Mouse (Mus musculus) spleen, postnatal 10 days (tissue): ENCODE measurements around the gene Mcf2l.

Experiments used
- DNase-seq, 2 experiments: peaks; one replicate each; pipeline ENCODE4 v3.0.0; 2021 to 2022; ENCODE audit warnings: low spot score in 2 of 2

Gene Mcf2l

DNA sequence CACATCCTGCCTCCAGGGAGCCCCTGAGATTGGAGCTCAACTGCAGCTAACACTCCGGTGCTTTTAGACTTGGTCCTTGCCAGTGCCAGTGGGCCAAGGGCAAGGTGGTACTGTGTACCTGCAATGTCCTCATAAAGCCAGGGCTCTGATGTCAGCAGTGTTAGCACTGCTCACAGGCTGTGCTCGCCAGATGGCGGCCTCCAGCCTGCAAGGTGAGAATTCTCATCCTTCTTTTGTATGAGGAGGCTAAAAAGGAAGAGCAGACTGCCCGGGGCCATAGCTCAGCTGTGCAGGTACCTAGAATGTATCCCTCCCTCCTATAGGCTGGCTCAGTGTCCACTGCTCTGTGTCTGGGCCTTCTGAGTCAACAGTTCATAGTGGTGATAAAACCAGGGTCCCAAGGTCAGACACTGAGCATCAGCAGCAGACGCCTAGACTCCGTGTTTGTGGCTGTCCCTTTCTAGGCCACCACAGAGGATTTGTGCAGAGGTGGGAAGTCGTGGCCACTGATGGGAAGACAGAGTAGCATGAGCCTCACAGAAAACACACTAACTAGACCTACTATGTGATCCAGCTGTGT, 77.5 kb downstream of the Mcf2l start:
- no peak for DNase-seq

DNA sequence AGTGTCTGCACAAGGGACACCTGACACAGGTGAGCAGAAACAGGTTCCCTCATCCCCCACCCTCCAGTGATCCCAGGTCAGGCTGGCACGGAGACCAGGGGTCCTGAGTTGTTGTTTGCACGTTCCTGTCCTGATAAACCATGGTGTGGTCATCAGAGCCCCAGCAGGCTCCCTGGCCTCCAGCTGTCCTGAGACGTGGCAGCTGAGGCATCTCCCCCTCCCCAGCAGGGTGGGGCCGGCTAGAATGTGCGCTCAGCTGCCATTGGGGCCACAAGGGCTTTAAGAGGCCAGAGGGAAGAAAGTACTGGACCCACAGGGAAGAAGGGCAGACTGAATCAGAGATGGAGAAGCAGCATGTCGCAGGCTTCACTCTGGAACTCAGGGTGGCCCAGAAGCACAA, 79.1 kb downstream of the Mcf2l start:
- no peak for DNase-seq

DNA sequence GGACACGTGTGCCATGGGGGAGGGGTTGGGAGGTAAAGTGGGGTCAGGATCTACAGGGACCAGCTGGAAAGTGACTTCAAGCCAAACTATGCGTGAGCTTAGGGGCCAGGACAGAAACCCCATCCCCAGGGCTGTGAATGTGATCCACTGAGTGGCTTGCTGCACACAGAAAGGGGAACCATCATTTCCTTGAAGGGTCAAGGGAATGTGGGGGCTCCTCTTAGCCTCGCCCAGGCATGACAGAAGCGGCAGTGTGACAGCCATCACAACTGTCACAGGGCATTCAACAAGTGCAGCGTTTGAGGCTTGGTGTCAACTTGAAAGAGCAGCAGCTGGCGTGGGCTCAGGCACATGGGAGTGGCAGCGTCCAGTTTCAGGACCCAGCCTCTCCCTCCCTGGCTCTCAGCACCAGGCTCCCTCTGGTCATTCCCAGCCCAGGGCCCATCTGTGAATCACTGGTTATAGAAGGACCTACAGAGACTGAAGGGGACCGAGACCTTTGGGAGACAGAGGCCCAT, 81.8 kb downstream of the Mcf2l start:
- DNase-seq: no peak

DNA sequence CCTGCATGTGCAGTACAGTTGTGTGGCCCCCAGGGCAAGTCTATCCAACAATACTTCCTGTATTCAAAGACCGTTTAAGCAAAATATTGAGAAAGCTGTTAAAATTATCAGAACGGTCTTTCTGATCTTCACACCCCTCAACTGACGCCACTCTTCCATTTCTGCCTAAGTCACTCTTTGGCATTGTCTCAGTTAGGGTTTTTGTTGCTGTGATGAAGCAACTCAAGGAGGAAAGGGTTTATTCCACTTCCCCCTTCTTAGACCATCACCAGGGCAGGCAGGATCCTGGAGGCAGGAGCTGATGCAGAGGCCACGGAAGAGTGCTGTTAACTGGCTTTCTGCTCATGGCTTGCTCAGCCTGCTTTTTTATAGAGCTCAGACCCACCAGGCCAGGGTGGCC, 82.3 kb downstream of the Mcf2l start:
- no peak for DNase-seq

DNA sequence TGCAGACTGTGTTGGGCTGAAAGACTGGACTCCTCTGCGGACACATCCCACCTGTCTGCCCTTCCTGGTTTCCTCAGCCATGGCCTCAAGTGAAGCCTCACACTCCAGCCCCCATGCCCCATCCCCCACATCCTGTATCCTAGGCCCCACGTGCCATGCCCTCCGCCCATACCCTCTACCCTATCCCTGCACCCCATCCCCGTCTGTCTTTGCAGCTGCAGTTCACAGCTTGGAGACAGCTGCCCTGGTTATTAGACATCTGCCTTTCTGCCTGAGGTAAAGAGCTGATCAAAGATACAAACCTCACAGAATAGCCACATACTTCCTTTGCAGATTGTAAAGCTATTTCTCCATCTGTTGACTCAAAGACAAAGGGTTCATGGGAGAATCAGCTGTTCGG, 83.3 kb downstream of the Mcf2l start:
- no peak for DNase-seq

DNA sequence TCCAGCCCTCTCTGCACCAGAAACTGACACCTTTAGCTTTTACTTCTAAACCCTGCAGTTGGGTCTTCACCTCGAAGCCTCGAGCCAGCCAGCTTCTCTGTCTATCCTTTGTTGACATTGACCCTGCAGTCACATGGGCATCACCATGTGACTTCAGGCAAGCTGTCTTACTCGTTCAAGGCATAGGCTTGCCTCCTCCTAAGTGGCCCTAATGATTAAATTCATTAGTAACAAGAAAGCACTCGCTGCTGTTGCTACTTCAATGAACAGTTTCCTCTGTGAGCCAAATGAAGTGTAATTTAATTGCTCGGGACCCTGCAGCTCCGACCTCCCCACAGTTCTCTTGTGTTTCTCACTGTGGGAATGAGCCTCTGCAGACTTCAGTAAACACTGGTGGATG, 83.8 kb downstream of the Mcf2l start:
- no peak for DNase-seq

DNA sequence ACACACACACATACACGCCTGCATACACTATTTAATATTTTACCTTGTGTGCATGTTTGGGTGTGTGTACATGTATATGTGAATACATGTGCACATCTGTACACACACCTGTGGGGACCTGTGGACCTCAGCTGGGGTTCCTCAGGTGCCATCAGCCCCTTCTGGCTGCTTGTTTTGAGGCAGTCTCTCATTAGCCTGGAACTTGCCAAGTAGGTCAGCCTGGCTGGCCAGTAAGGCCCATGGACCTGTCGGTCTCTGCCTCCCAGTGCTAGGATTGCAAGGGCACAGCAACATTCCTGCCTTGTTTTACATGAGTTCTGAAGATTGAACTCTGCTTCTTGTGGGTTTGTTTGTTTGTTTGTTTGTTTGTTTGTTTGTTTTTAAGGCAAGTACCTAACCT, 87.0 kb downstream of the Mcf2l start:
- no peak for DNase-seq

DNA sequence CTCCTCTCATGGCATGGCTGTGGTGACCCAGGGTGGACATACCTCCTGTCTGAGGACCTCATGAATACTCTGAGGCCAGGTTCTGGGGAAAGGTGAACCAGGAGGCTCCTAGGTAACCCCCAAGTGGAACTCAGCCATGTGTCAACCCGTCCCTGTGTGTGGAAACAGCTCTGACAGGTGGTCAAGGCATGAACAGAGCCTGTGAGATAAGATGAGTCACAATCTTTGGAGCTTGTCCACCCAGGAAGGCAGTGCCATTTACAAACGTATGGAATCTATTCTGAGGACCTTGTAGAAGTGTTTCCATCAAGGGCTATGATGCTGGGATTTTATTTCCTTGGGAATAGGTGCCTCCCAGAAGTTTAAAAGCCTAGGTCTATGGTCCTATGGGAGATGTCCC, 87.6 kb downstream of the Mcf2l start:
- DNase-seq: no peak

DNA sequence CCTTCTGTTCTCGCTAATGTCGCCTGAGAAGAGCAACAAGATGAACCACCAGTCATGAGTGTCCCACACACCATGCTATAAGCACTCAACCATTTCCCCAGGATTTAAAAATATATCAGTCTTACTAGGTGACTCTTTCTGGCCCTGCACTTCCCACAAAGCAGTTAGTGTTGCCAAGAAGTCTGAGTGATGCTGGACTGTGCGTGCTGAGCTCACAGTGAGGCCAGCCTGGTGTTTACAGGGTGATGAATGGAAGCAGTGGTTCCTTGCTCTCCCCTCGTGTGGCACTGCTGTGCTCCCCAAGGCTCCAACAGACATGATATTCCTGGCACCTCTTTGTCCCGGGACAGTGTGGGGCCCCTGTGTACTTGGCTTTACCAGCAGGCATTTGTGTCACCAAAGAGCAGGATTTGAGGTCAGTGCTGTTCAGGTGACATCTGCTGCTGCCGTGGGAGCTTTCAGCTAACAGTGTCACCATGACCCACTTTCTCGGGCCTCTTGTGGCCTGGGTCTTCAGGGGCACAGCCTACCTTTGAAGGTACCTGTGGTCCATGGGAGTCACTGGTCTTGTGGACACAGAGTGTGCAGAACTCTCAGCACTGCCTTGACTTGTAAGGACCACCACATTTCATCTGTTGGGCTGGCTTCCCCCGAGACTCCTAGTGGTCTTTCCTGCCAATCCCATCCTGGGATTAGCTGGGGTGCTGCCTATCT, 88.4 kb downstream of the Mcf2l start:
- DNase-seq: no peak

DNA sequence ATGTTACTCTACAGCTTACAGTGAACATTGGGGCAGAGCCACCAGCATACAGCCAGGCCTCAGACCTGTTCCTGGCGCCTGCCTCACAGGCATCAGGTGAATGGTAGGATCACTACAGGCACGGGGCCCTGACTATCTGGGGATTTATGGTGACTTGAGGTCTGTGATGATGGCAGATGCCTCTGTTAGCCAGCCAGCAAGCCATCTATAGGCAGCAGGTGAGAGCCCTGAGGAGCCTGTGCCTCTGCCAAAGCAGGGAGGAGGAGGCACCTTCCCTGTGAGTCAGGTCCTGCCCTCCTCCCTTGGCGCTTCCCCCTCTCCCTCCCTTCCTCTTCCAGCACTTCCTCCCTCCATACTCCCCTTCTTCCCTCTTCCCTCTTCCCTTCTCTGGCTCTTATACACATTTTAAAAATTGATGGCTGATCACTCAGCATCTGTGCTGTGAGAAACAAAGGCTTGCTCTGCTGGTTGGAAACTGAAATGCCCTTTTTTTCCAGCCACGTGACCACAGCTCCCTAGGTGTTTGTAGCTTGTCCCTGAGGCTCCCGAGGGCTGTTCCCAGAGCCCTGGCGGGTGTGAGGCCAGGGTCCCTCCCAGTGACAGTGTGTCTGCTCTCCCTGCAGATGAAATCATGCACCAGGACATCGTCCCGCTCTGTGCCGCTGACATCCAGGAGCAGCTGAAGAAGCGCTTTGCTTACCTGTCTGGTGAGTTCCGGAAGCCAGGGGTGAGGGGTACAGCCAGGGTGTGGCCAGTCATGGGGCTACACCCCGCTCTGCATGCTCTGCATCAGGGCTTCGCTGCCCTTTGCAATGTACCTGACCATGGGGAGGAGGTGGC, 89.2 kb downstream of the Mcf2l start:
- no peak for DNase-seq

DNA sequence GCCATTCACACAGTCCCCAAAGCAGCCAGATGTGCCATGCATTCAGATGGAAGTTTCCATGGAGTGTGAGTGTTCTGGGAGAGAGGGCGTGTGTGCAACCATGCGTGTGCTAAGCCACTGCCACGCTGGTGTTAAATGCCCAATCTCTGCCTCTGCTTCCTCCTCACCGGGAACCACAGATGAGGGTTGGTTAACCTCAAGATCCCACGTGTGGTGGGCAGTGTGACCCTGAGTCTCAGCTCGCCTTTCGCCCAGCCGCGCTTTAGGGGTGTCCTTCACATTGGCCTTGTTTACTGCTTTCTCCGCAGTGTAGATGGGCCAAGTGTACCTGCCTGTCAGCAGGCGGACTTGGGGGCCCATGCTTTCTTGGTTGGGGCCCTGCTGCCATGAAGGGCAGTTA, 102.7 kb downstream of the Mcf2l start:
- no peak for DNase-seq

DNA sequence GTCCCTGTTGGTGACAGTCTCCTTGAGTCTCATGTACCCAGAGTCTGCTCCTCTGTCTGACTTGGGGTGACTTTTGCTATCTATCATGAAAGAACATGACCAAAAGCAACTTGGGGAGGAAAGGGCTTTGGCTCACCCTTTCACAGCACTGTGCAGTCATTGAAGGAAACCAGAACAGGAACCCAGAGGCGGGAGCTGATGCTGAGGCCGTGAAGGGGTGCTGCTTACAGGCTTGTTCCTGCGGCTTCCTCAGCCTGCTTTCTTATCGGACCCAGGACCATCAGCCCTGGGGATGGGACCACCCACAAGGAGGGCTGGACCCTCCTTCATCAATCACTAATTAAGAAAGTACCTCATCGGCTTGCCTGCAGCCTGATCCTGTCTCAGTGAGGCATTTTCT, 103.1 kb downstream of the Mcf2l start:
- DNase-seq: no peak

DNA sequence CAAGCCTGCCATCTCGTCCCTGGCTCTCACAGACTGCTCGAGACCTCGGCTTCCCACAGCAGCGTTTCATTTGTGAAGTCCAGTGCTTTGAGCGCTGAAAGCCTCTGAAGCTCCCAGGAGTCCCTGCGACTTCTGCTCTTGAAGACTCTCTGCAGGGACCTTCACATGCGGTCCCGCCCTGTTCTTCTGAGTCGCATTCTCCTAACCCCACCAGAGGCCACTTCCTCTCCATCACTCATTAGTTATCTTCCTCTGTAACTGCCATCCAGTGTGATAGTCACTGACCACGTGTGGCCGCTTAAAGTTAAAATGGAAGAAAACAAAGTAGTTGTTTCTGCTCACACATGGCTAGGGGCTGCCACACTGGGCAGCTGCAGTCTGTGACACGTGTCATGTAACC, 103.7 kb downstream of the Mcf2l start:
- DNase-seq: no peak

DNA sequence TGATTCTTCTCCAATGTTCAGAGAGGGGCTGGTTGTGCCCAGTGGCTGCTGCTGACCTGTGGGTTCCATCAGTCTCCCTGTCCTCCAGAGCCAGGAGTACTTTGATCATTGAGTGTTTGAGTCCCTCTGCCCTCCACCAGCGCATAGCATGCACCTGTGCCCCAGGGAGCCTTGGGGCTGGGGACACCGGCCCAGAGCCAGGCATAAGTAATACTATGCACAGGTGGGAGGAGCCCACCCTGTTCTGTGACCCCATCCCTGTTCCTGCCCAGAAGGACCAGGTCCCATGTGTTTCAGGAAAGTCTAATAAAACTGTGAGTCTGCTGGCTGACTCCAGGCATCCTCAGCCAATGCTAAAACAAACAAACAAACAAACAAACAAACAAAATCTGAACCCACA, 104.7 kb downstream of the Mcf2l start:
- DNase-seq: no peak

DNA sequence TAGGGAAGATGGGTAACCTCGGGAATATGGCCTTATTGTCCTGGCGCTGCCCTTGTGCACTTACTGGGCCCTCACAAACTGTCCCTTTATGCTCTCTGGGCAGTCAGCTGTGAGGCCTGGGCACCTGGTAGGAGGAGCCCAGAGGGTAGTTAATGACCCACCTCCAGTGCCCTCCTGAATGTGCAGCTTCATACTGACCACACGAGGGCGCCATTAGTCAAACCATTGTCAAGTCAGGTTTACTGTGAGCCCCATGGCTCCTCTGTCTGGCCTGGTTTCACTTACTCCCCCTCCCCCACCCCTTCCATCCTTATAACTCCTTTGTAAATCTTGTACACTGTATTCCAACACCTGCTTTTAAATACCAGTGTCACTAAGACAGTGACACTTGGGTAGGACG, 105.1 kb downstream of the Mcf2l start:
- peak; percentile 22 to 65 for DNase-seq

DNA sequence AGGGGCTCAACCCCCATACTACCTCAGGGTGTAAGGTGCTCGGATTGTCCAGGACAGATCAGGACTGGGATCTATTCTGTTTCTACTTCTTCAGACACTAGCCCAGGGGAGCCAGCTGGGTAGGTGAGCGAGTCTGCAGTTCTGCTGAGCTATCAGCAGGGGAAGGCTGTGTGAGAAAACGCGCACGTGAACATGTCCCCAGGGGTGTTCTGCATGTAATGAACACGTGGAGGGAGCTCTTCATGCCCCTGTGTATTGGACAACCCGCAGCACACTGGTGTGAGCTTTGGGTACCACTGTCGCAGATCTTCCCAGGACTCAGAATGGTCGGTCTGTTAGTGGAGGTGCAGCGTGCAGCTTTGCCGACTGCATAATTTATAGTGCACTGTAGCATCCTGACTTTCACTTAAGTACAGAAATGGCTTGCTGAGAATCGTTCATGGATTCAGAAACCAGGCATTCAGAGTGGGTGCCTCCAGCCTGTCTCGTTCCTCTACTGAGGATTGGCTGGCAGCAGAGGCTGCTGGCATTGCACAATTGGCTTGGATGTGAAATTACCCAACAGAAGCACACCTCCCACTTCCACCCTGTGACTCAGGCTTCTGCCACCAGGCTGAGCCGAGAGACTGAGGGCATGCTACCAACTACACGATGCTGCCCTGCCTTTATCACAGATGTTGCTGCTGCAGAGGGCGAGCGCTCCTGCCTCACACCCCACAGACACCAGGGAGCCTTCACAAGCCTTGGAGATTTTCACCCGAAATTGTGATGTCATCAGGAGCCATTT, 110.3 kb downstream of the Mcf2l start:
- no peak for DNase-seq

DNA sequence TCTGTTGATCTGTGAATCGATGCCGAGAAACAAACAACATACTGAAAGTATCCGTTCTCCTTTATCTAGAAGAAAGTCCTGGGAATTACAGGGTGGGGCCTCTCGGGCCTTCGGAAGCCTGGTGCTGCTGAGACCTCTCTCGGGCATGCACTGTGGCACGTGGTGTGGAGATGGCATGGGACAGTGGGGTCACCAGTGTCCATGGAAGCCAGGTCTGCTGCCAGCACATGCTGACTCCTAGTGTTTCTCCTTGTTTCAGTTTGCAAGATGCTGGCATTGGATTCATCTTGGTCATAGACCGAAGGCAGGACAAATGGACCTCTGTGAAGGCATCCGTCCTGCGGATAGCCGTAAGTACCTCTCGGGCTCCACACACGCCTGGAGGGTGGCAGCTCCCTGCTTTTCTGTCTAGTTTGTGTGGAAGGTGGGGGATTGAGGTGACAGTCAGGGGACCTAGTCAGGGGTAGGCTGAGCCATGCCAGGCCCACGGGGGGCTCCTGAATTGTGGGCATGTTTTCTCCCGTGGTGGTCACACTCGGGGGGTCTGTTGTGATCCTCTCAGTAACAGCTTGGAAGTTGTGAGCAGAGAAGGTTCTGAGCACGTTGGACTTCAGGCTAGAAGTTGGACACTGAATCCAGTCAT, 111.1 kb downstream of the Mcf2l start:
- no peak for DNase-seq

DNA sequence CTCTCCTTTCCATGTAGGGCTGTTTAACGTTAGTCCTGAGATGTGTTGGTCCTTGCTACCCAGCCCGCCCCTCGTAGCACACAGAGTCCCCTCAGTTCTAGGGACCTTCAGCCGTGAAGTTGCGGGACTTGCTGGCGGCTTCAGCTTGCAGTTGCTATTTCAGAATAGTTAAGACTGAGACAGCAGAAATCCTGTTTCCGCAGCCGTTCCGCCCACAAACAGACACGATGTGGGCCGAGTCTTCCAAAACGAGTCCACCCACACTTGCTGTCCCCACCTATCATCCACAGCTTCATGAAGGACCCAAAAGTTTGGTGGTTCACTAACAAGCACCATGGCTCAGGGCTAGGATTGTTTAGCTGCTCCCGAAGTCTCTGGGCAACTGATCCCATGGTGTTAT, 111.7 kb downstream of the Mcf2l start:
- DNase-seq: no peak

DNA sequence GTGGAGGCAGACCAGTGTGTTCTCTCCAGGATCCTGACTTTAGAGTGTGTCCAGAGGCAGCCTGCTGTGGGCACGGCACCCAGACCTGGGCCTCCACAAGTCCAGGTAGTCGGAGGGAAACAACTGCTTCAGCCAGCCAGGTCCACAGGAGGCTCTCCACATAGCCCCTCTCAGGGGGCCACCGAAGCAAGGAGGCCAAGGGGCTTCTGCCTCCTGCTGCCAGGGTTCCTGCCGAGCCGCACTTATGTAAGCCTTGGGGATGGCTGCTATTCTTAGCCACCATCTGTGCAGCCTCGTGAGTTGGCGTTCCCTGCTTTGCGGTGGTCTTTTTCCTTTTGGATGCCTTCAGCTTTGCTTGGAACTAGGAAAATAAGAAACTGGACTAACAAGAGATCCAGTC, 114.0 kb downstream of the Mcf2l start:
- DNase-seq: no peak

DNA sequence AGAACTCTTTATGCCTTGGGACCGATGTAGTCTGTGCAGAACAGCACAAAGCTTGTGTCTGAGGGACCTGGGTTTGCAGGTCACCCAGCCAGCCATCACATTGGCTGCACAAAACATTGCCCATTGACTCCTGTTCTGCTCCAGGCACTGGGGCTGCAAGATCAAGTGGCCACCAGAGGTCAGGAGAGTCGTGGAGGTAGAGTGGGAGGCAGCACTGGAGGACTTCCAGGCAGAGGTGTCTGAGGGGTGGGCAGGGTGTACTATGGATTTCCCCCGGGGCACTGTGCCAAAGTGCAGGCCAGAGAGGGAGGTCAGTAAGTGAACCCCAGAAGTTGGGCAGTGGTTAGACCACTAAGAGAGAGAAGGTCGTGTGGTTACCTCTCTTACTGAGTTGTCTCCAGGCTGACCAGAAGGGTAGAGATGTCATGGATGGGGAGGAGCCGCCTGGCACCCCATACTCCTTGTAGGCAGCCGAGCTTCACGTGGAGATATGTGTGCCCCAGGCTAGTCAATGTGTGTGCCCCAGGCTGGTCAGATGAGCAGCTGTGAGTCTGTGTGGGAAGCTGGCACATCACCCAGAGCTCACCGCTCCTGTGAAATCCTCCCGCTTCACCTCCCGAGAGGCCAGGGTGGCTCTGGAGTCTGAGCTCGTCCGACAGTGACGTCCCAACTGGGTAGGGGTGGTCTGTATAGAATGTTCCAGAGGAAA, 115.3 kb downstream of the Mcf2l start:
- DNase-seq: no peak

DNA sequence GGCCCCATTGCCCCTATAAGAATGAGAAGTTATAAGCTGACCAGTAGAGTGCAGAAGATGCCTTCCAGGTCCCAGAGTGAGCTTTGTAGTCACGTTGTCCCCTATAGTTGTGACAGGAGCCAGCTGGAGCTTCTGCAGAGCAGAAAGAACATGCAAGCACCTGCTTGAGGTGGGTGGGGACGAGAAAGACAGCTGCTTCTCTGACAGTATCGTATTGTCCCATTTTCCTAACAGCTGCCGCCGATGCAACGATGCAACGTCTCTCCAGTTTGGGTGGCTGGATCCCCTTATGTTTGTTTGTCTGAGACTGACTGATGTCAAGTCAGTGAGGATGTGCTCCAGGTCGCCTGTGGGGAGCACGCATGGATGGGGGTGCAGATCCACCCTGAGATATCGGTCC, 117.8 kb downstream of the Mcf2l start:
- DNase-seq: no peak
